Mouse (Mus musculus): Measurements from ENCODE around the gene Sel1l.
A peak's percentile ranks its signal among the peaks of the same experiment; 100 is the strongest.

Gene Sel1l

DNA sequence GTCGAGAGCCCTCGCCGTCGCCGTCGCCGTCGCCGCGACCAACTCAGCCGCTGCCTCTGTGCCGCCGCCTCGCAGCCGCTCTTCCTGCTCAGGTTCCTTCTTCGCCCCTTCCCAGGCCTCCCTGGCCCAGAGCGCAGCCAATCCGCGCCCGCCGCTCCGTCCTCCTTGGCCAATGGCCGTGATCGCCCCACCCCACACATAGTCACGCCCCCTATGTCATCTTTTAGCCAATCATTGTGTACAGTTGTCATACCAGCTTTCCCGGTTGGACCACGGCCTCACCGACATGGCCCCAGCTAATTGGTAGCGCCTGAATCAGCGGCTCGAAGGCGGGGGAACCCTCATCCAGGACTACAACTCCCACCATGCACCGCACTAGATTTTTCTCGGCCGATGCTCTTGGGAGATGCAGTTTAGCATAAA lies at the start of gene Sel1l:
Sel1l (minus strand) TSS at position 113 of the 423 bp plus-strand sequence.
- DNase-seq (ENCODE audit: low read depth, low spot score): peak; percentile 99

DNA sequence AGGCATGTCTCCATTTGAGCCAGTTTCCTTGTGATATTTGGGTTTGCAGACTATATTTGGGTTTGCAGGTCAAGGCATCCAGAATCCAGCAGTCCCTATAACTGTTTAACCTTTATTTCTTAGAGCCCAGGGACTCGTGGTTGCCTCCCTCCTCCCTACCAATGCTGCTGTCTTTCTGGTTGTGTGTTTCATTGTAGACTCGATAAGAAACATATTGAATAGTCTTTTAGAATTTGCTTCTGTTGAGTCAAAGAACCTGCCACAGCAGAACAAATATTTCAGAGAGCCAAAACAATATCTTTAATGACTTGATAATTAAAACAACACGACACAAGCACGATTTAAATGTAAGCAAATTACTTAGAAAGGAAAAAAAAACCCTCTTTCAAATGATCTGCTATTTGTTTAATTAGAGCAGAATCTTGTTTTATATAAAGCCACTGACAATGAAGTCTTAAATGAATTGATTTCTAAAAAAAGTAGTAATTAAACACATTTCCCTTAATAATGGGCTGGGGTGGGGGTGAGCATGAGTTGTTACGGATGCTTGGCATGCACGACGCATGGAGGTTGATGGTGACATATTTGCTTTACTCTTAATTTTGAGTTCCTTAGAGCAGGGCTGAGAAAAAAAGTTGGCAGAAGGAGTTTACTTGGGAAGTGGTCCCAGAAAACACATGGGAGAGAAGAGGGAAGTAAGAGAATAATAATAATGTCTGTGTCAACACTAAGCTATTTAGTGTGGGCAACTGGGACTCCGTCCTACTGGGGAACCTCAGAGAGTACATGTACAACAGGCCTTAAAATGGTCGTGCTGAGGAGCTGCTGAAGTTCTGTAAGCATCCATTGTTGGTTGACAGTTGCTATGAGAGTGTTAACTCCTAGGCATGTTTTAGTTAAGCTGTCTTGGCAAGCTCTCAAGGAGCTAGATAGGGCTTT lies 43.9 kb upstream of the Sel1l start:
- no peak for DNase-seq (ENCODE audit: low read depth, low spot score)

DNA sequence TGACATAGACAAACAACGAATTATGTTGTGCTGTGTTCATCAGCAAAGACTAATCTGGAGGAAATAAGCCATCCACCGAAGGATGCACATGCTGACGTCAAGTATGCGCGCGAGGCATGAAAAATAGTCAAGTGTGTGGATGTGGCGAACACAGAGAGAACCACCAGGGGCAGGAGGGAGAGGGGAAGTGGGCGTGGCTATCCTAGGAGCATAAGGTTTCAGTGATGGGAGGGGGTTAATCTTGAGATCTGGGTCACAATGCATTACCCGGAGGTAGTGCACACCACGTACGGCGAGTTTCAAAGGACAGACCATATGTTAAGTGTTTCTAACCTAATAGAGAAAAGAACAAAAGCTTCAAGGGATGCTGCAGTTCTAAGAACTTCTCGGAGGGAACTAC lies 31.5 kb upstream of the Sel1l start:
- DNase-seq (ENCODE audit: low read depth, low spot score): no peak

DNA sequence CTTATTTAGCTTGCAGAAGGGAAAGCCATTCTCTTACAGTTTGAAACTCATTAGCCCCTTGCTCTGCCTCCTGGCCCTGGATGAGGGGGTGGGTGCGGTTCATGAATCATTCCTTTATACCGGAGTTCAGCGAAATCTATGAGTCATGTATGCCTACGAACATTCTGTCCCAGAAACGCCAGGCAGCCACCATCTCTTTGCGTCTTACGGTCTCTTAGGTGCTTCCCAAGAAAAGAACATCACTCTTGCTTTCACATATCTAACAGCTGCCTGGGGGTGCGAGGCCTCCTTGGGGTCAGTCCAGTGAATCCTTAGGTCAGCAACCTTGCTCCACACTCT lies 29.9 kb upstream of the Sel1l start:
- no peak for DNase-seq (ENCODE audit: low read depth, low spot score)

DNA sequence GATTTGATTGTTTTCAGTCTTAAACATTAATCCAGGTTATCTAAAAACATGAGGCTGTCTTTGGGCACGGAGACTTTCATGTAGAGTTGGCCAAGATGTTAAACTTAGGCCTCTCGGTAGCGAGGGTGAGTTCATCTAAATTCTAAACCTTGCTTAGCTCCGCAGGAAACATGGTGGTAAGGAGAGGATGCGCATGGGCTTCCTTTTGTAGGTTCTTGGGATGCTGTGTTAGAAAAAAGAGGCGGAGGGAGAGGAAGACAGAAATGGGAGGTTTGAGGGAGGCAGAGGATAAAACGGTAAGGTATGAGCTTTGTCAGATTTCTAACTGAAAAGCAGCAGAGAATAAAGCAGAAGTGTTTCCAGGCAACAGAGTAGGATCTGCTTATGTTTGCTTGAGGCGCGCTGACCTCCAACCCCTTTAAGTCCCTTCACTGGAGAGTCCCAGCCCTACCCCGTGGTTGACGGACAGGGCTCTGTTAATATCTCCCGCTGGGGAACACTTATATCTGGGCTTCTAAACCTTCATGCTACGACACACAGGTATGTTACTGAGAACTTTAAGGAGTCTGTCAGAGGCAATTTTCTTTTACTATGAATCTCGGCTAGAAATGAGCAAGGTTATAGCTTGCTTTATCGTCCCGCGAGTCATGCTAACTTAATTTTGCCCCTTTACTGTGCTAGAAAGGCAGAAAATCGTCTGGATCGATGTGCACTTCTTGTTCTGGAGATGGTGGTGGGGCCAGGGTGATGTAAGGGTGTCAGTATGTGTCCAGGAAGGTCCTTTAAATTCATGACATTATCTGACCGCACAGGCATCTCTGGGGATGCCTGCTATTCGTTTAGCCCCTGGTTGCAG lies 29.3 kb upstream of the Sel1l start:
- no peak for DNase-seq (ENCODE audit: low read depth, low spot score)

DNA sequence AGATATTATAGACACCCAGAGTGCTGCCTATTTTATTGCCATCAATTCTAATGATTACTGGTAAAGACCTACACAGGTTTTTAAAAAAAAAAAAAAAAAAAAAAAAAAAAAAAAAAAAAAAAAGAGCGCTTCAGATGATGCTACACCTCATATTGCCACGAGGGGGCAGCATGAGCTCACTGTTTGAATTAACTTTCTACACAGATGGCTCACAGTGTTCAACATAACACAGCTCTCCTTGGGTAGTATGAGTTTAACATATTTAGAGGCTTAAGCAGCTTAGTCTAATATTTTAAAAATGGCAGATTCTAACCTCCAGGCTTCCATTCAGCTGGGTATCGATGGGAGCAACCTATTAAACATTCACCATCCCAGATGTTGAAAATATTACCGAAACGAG lies 28.7 kb upstream of the Sel1l start:
- DNase-seq (ENCODE audit: low read depth, low spot score): peak; percentile 51

DNA sequence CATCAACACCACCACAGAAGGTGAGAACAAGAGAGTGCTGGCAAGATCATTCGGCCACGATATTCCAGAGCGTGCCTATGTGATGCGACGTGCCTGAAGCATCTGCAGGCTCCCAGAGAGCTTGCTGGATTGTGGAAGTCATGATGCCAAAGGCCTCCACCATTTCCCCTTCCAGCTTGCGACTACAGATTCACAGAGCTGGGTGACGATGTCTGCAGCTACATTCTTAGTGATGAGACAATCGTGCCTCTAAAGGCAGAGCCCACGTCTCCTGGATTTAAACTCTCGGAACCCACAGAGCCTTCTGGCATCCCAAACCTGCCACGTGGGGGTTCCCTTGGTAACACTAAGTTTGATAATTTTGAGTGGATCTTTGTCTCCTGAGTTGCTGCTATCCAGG lies 21.7 kb upstream of the Sel1l start:
- DNase-seq (ENCODE audit: low read depth, low spot score): no peak

DNA sequence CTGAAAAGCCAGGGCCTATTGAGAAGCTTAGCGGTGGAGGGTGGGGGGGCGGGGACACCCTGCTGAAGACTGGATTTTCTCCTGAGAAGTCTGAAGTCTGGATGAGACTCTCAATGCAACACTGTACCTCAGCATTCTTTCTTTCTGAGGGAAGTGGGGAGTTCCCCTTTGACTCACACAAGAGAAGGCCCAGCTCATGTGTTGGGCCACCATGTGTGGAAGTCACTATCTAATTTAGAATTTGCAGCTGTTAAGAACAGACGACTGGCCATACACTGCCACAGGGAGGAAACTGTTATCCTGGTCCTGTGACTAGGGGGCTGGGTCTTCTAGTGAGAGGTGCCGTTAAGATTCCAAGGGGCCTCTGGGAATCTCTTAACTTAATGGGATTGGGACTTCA lies 20.4 kb upstream of the Sel1l start:
- no peak for DNase-seq (ENCODE audit: low read depth, low spot score)

DNA sequence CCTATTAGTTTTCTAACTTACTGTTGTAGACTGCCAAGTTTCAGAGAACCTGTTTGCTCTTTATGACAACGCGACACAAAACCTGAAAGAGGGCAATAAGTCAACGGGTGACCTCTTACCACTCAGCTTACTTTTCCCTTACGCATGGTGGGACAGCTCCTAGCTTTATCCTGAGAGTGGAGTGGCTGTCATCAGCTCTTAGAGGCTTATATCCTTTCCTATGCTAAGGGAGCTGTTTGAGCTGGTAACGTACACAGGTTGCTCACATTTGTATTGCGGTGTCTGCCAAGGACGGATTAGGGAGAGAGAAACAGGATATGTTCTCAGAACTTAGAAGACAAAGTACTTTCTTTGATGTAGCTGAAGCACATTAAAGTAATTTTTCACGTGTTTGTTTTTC lies 5.4 kb upstream of the Sel1l start:
- DNase-seq (ENCODE audit: low read depth, low spot score): no peak

DNA sequence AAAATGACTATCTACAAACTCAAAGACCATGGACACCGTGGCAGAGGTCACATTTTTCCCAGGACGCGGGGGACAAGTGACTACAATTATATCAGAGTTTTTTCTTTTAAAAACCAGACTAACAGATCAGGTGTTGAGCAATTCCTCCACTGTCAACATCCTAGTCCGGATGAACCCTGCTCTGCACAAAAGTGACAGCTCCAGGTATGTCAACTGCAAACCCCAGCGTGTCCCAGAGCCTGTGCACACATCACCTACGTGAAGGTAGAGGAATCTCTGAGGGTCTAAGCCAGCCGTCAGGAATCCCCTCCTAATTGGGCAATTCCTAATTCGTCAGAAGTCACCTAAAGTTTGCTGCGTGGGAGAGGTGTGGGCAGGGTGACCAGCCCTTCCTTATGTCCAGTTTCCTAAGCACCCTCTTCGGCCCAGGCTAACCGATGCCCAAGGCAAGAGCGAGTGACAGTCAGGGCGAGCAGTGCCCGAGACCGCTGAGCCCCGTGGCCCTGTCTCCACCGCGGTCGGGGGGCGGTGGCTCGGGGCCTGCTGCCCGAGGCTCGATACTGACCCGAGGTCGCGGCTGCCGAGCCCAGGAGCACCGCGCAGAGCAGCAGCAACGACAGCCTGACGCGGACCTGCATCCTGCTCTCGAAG lies 438 bp downstream of the Sel1l start:
- DNase-seq (ENCODE audit: low read depth, low spot score): no peak

DNA sequence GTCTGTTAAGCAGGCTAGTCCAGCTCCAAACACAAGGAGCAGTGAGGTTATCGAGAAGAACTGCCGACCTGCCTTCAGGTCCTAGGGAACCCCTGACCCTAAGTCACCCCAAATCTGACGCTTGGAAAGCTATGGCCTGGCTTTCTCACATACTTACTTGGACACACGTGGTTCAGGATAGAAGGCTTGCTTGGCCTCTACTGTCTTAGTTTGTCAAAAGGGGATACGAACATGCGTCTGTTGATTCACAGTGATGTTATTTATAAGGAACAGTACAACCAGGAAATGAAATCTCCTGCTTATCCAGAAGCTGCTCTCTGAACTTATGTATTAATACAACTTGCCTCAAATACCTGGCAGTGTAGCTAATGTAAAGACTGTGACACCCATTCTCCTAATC lies 2.9 kb downstream of the Sel1l start:
- DNase-seq (ENCODE audit: low read depth, low spot score): no peak

DNA sequence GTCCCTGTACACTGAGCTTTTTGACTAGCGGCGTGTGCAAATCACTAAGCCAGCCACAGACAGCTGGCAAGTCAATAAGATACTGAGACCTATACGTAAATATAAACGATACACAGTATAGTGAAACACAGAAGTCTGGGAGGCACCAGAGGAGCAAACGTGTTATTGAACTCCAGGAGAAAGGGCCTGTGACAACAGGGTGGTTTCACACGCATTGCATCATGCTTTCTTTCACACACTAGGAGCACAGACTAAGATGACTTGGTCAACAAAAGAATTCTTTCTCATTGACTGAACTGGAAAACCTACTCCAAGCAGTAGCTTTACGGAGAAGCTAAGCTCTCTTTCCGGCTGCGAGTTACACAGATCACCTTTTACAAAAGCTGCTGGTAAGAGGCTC lies 3.6 kb downstream of the Sel1l start:
- peak; percentile 25 for DNase-seq (ENCODE audit: low read depth, low spot score)

DNA sequence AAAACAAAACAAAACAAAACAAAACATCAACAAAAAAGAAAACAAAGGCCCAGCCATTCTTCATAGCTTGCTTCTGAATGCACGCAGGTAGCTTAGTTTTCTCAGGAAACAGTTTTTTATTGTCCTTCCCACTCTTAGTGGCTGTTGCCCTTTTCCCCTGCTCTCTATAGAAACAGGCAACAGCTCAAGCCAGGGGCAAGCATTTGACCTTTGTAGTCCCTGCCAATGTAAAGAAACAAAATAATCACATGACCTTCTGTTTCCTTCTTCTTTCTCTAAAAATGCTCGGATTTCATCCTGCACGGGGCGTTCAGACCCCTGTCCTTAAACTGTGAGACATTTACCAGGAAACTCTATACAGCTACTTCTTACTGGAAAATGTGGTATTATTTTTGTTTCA lies 4.4 kb downstream of the Sel1l start:
- no peak for DNase-seq (ENCODE audit: low read depth, low spot score)

DNA sequence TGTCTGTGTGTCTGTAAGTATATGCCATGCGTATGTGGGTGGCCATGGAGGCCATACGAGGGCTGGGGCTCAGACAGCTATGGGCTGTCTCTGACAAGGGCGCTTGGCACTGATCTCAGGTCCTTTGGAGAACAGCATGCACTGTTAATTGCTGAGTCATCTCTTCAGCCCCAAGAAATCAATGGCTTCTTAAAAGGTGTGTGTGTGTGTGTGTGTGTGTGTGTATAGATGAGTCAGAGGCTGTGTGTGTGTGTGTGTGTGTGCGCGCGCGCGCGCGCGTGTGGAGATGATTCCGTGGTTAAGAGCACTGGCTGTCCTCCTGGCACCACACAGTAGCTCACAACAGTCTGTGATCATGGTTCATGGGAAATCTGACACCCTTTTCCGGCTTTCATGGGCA lies 5.1 kb downstream of the Sel1l start:
- DNase-seq (ENCODE audit: low read depth, low spot score): no peak

DNA sequence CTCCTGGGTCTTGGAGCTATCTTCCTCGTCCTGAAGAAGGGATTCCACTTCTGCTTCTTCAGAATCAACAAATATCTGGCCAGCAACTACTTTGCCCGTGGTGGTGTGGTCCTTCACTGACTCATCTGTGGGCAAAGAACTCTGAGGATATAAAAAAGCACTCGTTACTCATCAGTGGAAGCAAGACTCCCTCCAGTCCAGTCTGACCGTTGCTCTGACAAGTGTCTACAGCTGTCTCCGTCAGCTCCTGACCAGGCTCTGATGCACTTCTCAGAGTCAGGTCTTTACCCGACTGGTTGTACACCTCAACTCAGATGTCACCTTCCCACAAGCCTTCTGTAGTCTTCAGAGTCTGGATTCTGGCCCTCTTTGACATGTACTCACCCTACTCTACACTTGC lies 7.2 kb downstream of the Sel1l start:
- DNase-seq (ENCODE audit: low read depth, low spot score): no peak

DNA sequence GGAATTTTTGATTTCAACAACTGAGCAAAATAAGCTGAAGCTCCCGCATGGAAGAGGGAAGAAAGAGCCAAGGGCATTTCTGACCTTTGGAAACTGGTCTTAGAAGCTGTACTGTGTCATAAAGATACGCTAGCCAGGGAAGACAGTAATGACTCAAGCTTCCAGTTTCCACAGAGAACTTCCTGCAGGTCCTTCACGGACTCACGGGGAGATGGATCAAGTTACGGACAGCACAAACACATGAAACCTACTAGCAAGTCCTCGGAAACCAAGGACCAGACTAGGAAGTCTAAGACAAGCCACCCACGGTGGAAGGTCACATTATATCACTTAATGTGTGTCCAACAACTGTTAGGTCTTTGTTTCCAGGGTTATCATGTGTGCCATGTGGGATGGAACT lies 10.7 kb downstream of the Sel1l start:
- DNase-seq (ENCODE audit: low read depth, low spot score): no peak

DNA sequence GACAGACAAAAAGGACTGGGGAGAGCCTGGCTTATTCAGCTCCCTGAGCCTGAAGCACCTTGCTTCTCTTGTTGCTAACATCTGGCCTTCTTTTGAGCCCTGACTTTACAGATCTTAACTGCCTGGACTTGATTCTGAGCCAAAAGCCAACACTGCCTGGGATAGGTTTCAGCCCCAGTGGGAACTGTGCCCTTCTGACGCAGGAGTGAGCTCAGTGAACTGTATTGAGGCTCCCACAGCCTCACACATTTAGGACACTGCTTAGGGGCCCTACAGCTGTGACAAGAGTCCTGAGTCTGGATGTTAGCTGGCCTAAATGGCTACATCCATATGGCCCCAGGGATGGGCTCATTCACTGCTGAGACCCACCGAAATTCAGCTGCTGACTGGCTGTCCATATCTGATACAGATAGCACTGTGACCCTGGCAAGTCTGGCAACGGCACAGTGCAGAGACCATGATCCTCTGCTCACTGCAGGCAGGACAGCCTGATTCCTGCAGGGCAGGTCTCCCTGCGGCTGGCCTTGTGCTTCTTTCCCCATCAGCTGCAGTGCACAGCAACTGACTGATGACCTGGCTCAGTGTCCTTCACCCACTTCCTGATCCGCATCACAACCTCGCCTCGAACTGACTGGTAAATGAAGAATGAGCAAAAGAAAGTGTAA lies 11.4 kb downstream of the Sel1l start:
- no peak for DNase-seq (ENCODE audit: low read depth, low spot score)

DNA sequence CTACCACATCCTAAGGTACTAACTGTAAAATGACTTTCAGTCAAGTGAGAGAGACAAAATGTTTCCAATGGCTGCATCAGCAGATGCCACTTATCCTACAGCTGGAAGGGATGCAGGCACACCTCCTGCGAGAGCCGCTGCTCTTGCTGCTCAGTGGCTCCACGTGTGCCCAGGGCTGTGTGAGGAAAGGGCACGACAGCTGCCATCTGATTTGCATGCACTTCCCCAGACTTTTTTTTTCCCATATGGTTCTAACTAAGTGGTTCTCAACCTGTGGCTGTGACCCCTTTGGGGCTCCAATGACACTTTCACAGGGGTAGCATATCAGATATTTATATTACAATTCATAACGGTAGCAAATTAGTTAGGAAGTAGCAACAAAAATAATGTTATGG lies 15.0 kb downstream of the Sel1l start:
- no peak for DNase-seq (ENCODE audit: low read depth, low spot score)

DNA sequence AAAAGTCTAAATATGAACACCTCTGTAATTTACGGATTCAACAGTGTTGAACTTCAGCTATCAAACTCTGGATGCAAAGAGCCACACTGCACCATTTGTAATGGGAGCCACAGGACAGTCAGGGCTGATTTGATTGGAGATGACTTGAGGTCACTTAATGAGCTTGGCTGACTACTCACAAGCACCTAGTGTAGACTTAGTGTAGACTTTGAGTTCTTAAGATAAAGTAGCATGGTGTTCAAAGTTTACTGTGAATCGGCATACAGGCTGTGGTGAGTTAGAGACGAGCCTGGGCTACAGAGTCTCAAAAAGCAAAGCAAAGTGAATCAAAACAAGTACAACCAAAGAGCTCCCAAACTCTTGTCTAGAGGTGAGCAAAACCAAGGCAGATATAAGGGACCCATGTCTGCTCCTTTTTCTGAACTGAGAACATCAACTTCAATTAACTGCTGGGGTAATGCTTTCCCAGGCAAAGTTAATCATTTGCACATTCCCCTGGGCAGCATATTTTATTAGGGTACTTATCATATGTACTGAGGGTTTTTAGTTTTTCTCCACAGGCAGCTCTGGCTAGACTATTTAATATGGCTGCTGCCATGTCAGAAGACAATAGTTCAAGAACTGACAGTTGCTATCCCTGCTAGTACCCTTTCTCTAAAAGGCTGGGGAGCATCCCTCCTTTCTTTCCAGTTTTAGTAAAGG lies 15.6 kb downstream of the Sel1l start:
- no peak for DNase-seq (ENCODE audit: low read depth, low spot score)

DNA sequence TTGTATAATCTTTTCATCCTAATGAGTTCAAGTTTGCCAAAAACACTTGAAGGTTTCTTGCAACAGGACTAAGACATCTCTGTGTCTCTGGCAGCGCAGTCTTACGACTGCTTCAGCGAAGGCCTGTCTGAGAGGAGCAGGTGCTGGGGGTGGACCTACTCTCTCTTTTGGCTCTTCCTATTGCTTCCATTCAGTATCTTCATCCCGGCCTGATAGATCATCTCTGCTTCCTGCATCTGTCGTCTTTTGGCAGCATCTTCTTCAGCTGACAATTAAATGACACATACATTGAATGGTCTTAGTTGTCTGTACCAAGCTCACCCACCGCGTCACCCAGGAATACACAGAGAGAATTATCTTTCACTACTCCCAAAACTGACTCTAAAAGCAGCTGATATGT lies 17.5 kb downstream of the Sel1l start:
- no peak for DNase-seq (ENCODE audit: low read depth, low spot score)

DNA sequence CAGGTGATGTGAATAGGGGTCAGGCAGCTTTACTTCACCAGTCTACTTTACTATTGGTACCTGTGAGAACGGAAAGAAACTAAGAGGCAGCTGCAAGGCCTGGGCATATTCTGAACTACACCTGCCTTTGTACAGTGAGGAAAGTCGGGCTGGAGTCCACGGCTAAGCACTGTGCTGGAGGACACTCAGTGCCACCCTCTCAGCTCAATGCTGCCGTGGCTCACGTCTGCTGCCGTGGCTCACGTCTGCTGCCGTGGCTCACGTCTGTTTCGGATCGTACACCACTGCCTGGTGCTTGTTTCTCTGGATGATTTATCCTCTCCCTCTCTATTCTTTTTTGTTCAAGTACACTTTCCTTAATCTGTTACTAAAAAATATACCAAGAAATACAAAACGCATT lies 28.5 kb downstream of the Sel1l start:
- no peak for DNase-seq (ENCODE audit: low read depth, low spot score)
